ENCODE assay signal across 10 mouse cellular contexts in the genomic region with DNA sequence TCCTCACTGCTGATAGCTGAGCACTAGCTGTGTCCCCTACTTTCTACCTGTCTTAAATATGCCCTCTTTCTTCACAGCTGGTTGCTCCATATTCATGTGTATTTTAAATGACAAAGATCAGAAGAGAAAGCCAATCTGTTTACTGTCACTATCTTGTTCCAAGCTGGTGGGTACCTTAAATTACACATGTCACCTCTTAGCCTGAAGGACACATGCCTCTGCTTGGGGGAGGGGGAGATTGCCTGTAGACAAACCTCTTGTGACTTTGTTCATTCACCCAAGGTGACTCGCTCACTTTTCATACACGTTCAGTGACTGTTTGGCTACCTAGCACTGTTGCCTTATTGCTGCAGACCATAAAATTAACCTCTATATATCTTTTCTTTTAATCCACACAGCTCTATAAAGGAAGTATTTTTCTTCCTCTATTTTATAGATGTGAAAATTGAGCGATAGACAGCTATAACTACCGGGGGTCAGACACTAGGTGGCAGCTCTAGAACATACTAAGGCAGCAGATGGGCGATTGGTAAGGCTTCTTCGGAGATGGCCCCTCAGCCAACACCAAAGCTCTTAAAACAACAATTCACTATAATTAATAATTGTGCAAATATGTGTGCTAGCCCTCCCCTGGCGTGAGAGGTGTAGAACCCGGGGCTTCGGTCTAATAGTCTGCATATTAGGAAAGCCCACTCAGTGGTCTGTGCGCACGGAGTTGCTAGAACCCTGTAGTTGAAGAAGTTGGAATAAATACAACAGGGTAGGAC. TPM values are rescaled to one million over a fixed set of nuclear protein-coding genes. Genes with fewer than 3 reads are reported as not detected.
DNase-seq lines count a peak whose midpoint lies in the region; ATAC-seq and TF ChIP-seq lines count a peak whose summit lies in the region.
"Had no signal": no experiment of that assay in that cellular context is flagged by ENCODE, and none has a peak within 500 bp of the region (broad histone marks: within the 10 kb centered on the region; RNA-seq: fewer than 3 reads in every experiment).

No protein-coding gene starts in this region.

- no peaks in the 10 kb centered on the region for H3K27me3 ChIP-seq in ES-Bruce4 (ENCODE audit: control insufficient read depth, insufficient read depth, low read length, poor library complexity, severe bottlenecking)
- H3K27me3 ChIP-seq in lung, postnatal 0 days (replicated peaks; ENCODE audit: insufficient read depth, low read length) = no peaks in the 10 kb centered on the region
- H3K27me3 ChIP-seq: embryonic facial prominence, embryonic 13.5 days had no signal

- no peaks in the 10 kb centered on the region for H3K4me1 ChIP-seq in ES-Bruce4 (ENCODE audit: control insufficient read depth, insufficient read depth, low read length)
- H3K4me1 ChIP-seq in lung, postnatal 0 days (ENCODE audit: insufficient read depth, low read depth, low read length) = no peaks in the 10 kb centered on the region
- H3K4me1 ChIP-seq: embryonic facial prominence, embryonic 13.5 days had no signal

- no peak overlapping the region for H3K4me2 ChIP-seq in lung, postnatal 0 days (replicated peaks; ENCODE audit: low read depth, low read length)
- H3K4me2 ChIP-seq: embryonic facial prominence, embryonic 13.5 days had no signal

- no peaks in the 10 kb centered on the region for H3K36me3 ChIP-seq in ES-Bruce4 (ENCODE audit: control insufficient read depth, insufficient read depth, low read length, poor library complexity, severe bottlenecking)
- H3K36me3 ChIP-seq in lung, postnatal 0 days (ENCODE audit: insufficient read depth, low read length) = peaks cover 13% of the 10 kb centered on the region; the same call in 1 of the 2 replicates

- ATAC-seq in common myeloid progenitor, adult 5-6 weeks (replicated peaks; ENCODE audit: low read depth, poor library complexity, severe bottlenecking) = peak; percentile 67
- peak; percentile 44; the same call in 1 of the 2 replicates for ATAC-seq in lung, postnatal 0 days

- 40% methylated on average over 11 of the region's 11 CpGs for WGBS in lung, postnatal 0 days

- DNase-seq in 3T3-L1 (ENCODE audit: low read depth, low spot score) = peak; percentile 57
- peak; percentile 59 for DNase-seq in heart, postnatal 4 days
- peak; percentile 68 to 73 for DNase-seq in kidney, postnatal 4 days
- DNase-seq in lung, postnatal 0 days (ENCODE audit: low spot score) = peak; percentile 68
- peak; percentile 68 for DNase-seq in retina, postnatal 1 day
- no peak for DNase-seq in urinary bladder, postnatal 25 days (ENCODE audit: low spot score)

- no peak overlapping the region for H3K27ac ChIP-seq in ES-Bruce4 (ENCODE audit: insufficient read depth, low read length)
- H3K27ac ChIP-seq in lung, postnatal 0 days (ENCODE audit: low read length) = no peak overlapping the region
- H3K27ac ChIP-seq: embryonic facial prominence, embryonic 13.5 days; macrophage had no signal

- no peak overlapping the region for H3K9ac ChIP-seq in ES-Bruce4 (ENCODE audit: low read depth, poor library complexity, severe bottlenecking)
- H3K9ac ChIP-seq in lung, postnatal 0 days (replicated peaks; ENCODE audit: low read depth) = no peak overlapping the region
- H3K9ac ChIP-seq: embryonic facial prominence, embryonic 13.5 days had no signal

- no peak for TF ChIP-seq EP300 in ES-Bruce4 (IDR thresholded peaks at IDR 0.05; ENCODE audit: insufficient read depth, low read depth, low read length)
- no peak for TF ChIP-seq EP300 in lung, postnatal 0 days (IDR thresholded peaks at IDR 0.05)

- no peak overlapping the region for H3K4me3 ChIP-seq in ES-Bruce4 (ENCODE audit: low read depth, low read length)
- H3K4me3 ChIP-seq in lung, postnatal 0 days (ENCODE audit: low read depth, low read length) = no peak overlapping the region
- H3K4me3 ChIP-seq: embryonic facial prominence, embryonic 13.5 days had no signal

- TF ChIP-seq CTCF in ES-Bruce4 (IDR thresholded peaks at IDR 0.05; ENCODE audit: low read depth, low read length) = peak; percentile 10
- TF ChIP-seq CTCF in lung, postnatal 0 days (IDR thresholded peaks at IDR 0.05) = peak; percentile 73

- H3K9me3 ChIP-seq in ES-Bruce4 (replicated peaks; ENCODE audit: control insufficient read depth, insufficient read depth, low read length, poor library complexity, severe bottlenecking) = no peaks in the 10 kb centered on the region
- H3K9me3 ChIP-seq in lung, postnatal 0 days (ENCODE audit: low read length) = no peaks in the 10 kb centered on the region
- H3K9me3 ChIP-seq: embryonic facial prominence, embryonic 13.5 days had no signal

- no peak for TF ChIP-seq POLR2A in ES-Bruce4 (IDR thresholded peaks at IDR 0.05; ENCODE audit: insufficient read depth, low read length)

RNA-seq across cellular contexts. Expression of gene Cmas, which starts 22.7 kb away (rescaled TPM):
- polyA plus RNA-seq in ES-Bruce4 (2011; ENCODE audit: insufficient read depth, insufficient read length, low read depth, missing spikeins) = 81.6 and 87.1 TPM in 2 replicates
- total RNA-seq in common myeloid progenitor, adult 5-6 weeks (2017) = 82.6 and 83.3 TPM in 2 replicates
- total RNA-seq in heart, postnatal 4 days (2021) = 10 to 100 TPM; 43.4 to 48.5 TPM
- polyA plus RNA-seq in lung, postnatal 0 days (2015; fragmentation: Nextera tagmentation; extraction: Ambion mirVana) = 53.5 and 53.6 TPM in 2 replicates

RNA-seq across cellular contexts. Expression of gene Sult6b2, which starts 25.1 kb away (rescaled TPM):
- polyA plus RNA-seq in ES-Bruce4 (2011; ENCODE audit: insufficient read depth, insufficient read length, low read depth, missing spikeins) = not detected in 2 replicates
- not detected in 2 replicates for total RNA-seq in common myeloid progenitor, adult 5-6 weeks (2017)
- total RNA-seq in heart, postnatal 4 days (2021) = not detected
- polyA plus RNA-seq in lung, postnatal 0 days (2015; fragmentation: Nextera tagmentation; extraction: Ambion mirVana) = not detected in 2 replicates
- polyA plus RNA-seq: embryonic facial prominence, embryonic 13.5 days; macrophage had no signal
